Mouse (Mus musculus) intestine, embryonic 16.5 days (tissue): ENCODE measurements at regions not wholly inside any gene's neighbourhood (a gene's known extent, or its start where the extent isn't known, plus 50 kb on each side); places are given as distances from the start of the nearest gene placed in this dataset.

Experiments
- ATAC-seq: fragments of 200-750 bp; cut with Nextera tagmentation; 2 replicates; pipeline ENCODE4 v1.8.0; 2017; ENCODE audit warnings: moderate TSS enrichment, moderate library complexity
- H3K27ac ChIP-seq: fragments of 300-500 bp; sonication (generic); 2 replicates; pipeline ENCODE4 v1.5.1; 2014; ENCODE audit warnings: mild to moderate bottlenecking, low read length
- H3K27me3 ChIP-seq: fragments of 300-500 bp; sonication (generic); replicated peaks from 2 replicates; pipeline ENCODE4 v1.6.1; 2014; ENCODE audit warnings: low read length, control low read depth, mixed read lengths; ENCODE audit not compliant: control insufficient read depth, insufficient read depth
- H3K36me3 ChIP-seq: fragments of 300-500 bp; sonication (generic); 2 replicates; pipeline ENCODE4 v1.6.1; 2014; ENCODE audit warnings: low read length, control low read depth; ENCODE audit not compliant: control insufficient read depth, insufficient read depth
- H3K4me1 ChIP-seq: fragments of 300-500 bp; sonication (generic); 2 replicates; pipeline ENCODE4 v1.6.1; 2014; ENCODE audit warnings: low read length, control low read depth, mixed read lengths; ENCODE audit not compliant: control insufficient read depth, insufficient read depth
- H3K4me2 ChIP-seq: fragments of 300-500 bp; sonication (generic); 2 replicates; pipeline ENCODE4 v1.6.1; 2014; ENCODE audit warnings: low read depth, low read length, control low read depth
- H3K4me3 ChIP-seq: fragments of 300-500 bp; sonication (generic); 2 replicates; pipeline ENCODE4 v1.5.1; 2014; ENCODE audit warnings: mild to moderate bottlenecking, low read length
- H3K9ac ChIP-seq: fragments of 300-500 bp; sonication (generic); 2 replicates; pipeline ENCODE4 v1.6.1; 2014; ENCODE audit warnings: low read depth, low read length
- H3K9me3 ChIP-seq: fragments of 300-500 bp; sonication (generic); 2 replicates; pipeline ENCODE4 v1.6.1; 2016; ENCODE audit warnings: low read length, control low read depth; ENCODE audit not compliant: control insufficient read depth
- WGBS: fragments of 180-500 bp; shearing (Covaris S2); extraction: QIAGEN DNeasy Blood & Tissue Kit; methylation state at CpG from one replicate; pipeline ENCODE4 v1.1.7; 2014; 5-methylcytosine and 5-hydroxymethylcytosine counted together

GRCm38 (mm10) chr4:56179566-56179965, 560.3 kb upstream of the Gm26657 start:
- H3K36me3 ChIP-seq = no peaks in the 10 kb centered on the region
- no peak for ATAC-seq
- no peaks in the 10 kb centered on the region for H3K4me1 ChIP-seq
- H3K27ac ChIP-seq = no peak overlapping the region
- no peak overlapping the region for H3K9ac ChIP-seq
- H3K4me2 ChIP-seq = no peak overlapping the region
- H3K27me3 ChIP-seq = no peaks in the 10 kb centered on the region
- WGBS = 76% methylated on average over 5 of the region's 5 CpGs
- no peak overlapping the region for H3K4me3 ChIP-seq
- H3K9me3 ChIP-seq = no peaks in the 10 kb centered on the region

GRCm38 (mm10) chr4:56178844-56179481, 560.9 kb upstream of the Gm26657 start:
- Histone ChIP-seq H3K4me2 (no peak overlapping the region), H3K4me3 (no peak overlapping the region), H3K27ac (no peak overlapping the region), H3K27me3 (no peaks in the 10 kb centered on the region), H3K36me3 (no peaks in the 10 kb centered on the region), H3K9me3 (no peaks in the 10 kb centered on the region), H3K9ac (no peak overlapping the region), H3K4me1 (no peaks in the 10 kb centered on the region)
- ATAC-seq = no peak
- WGBS = 75% methylated on average over 9 of the region's 9 CpGs

- Histone ChIP-seq H3K9me3 (no peaks in the 10 kb centered on the region), H3K36me3 (no peaks in the 10 kb centered on the region), H3K27me3 (no peaks in the 10 kb centered on the region), H3K27ac (no peak overlapping the region), H3K4me1 (no peaks in the 10 kb centered on the region), H3K9ac (no peak overlapping the region), H3K4me2 (no peak overlapping the region), H3K4me3 (no peak overlapping the region)
- ATAC-seq = no peak
- WGBS = 69% methylated on average over 3 of the region's 3 CpGs
These were observed 578.6 kb upstream of the Gm26657 start for GRCm38 (mm10) chr4:56161257-56161594.

- Histone ChIP-seq H3K9ac (no peak overlapping the region), H3K36me3 (no peaks in the 10 kb centered on the region), H3K27ac (no peak overlapping the region), H3K4me2 (no peak overlapping the region), H3K27me3 (no peaks in the 10 kb centered on the region), H3K4me3 (no peak overlapping the region), H3K4me1 (no peaks in the 10 kb centered on the region), H3K9me3 (no peaks in the 10 kb centered on the region)
- WGBS = 82% methylated on average over 13 of the region's 13 CpGs
- ATAC-seq = no peak
These were observed 579.2 kb upstream of the Gm26657 start for GRCm38 (mm10) chr4:56160551-56161256.

- 60% methylated on average over 3 of the region's 3 CpGs for WGBS
- ATAC-seq = no peak
- H3K9me3 ChIP-seq = no peaks in the 10 kb centered on the region
These were observed 582.3 kb upstream of the Gm26657 start for GRCm38 (mm10) chr4:56157521-56158065.

GRCm38 (mm10) chr4:56150716-56151115, 589.2 kb upstream of the Gm26657 start:
- no peak for ATAC-seq
- Histone ChIP-seq H3K9me3 (no peaks in the 10 kb centered on the region), H3K4me1 (no peaks in the 10 kb centered on the region), H3K9ac (no peak overlapping the region), H3K36me3 (no peaks in the 10 kb centered on the region), H3K27ac (no peak overlapping the region), H3K27me3 (0 out of 2 replicates have a peak, but pooled peaks cover 2% of the 10 kb centered on the region), H3K4me2 (no peak overlapping the region), H3K4me3 (no peak overlapping the region)
- 88% methylated on average over 1 of the region's 1 CpGs for WGBS

More at GRCm38 (mm10) chr4:56157521-56158065, 582.3 kb upstream of the Gm26657 start:
- H3K4me3 ChIP-seq = no peak overlapping the region
- H3K27me3 ChIP-seq = 0 out of 2 replicates have a peak, but pooled peaks cover 2% of the 10 kb centered on the region
- no peak overlapping the region for H3K9ac ChIP-seq
- no peak overlapping the region for H3K27ac ChIP-seq
- H3K4me1 ChIP-seq = no peaks in the 10 kb centered on the region
- H3K4me2 ChIP-seq = no peak overlapping the region
- H3K36me3 ChIP-seq = no peaks in the 10 kb centered on the region

- Histone ChIP-seq H3K27me3 (no peaks in the 10 kb centered on the region), H3K36me3 (no peaks in the 10 kb centered on the region), H3K27ac (no peak overlapping the region), H3K4me3 (no peak overlapping the region), H3K4me2 (no peak overlapping the region), H3K4me1 (no peaks in the 10 kb centered on the region), H3K9me3 (no peaks in the 10 kb centered on the region), H3K9ac (no peak overlapping the region)
- 85% methylated on average over 2 of the region's 2 CpGs for WGBS
- no peak for ATAC-seq
These were observed 596.0 kb upstream of the Gm26657 start for GRCm38 (mm10) chr4:56143827-56144226.

GRCm38 (mm10) chr4:56136837-56137236, 603.0 kb upstream of the Gm26657 start:
- Histone ChIP-seq H3K4me3 (no peak overlapping the region), H3K36me3 (no peaks in the 10 kb centered on the region), H3K27me3 (no peaks in the 10 kb centered on the region), H3K27ac (no peak overlapping the region), H3K9ac (no peak overlapping the region), H3K9me3 (no peaks in the 10 kb centered on the region), H3K4me1 (no peaks in the 10 kb centered on the region), H3K4me2 (no peak overlapping the region)
- no peak for ATAC-seq
- WGBS = 91% methylated on average over 3 of the region's 3 CpGs

GRCm38 (mm10) chr4:56134350-56134749, 602.1 kb upstream of the Klf4 start:
- no peak overlapping the region for H3K27ac ChIP-seq
- no peaks in the 10 kb centered on the region for H3K4me1 ChIP-seq
- 75% methylated on average over 5 of the region's 5 CpGs for WGBS
- H3K27me3 ChIP-seq = no peaks in the 10 kb centered on the region
- H3K9me3 ChIP-seq = no peaks in the 10 kb centered on the region
- H3K9ac ChIP-seq = no peak overlapping the region
- H3K36me3 ChIP-seq = no peaks in the 10 kb centered on the region
- no peak overlapping the region for H3K4me2 ChIP-seq
- no peak for ATAC-seq
- no peak overlapping the region for H3K4me3 ChIP-seq
